12 mouse cellular contexts compared by ENCODE assay signal in the genomic region with DNA sequence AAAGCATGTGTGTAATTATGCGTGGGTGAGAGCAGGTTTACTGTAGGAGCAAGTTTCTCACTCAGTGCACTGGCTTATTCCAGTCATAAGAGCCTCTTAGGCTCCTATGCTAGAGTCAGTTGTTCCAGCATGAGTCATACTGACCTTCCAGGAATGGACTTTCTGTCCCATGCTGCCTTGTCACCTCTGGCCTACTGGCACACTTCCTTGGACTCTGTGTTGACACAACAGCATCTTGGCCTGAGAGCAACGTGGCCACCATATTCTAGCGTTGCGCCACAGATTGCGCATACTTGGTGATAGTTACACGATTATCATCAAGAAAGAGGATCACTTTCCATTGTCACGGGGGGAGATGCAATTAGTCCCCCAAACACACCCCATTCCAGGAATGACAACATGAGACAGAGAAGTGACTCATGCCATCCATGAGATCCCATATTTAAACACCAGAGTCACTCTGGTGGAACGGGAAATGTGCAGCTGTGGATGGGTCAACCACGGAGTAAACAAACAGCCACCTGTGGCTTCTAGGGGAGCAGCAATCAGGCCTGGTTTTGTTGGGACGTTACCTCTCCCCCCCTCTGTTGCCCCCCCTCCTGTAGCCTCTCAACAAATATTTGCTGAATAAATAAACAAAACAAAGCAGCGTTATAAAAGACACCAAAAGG.
DNase-seq lines count a peak whose midpoint lies in the region; ATAC-seq lines count a peak whose summit lies in the region.
"Had no signal": no experiment of that assay in that cellular context is flagged by ENCODE, and none has a peak within 500 bp of the region (broad histone marks: within the 10 kb centered on the region; RNA-seq: fewer than 3 reads in every experiment).

No protein-coding gene starts in this region.

- no peak for ATAC-seq in erythroid progenitor cell, adult 5-6 weeks (replicated peaks; ENCODE audit: low FRiP score, poor library complexity, severe bottlenecking)
- ATAC-seq: CD4-positive, CD25-positive, alpha-beta regulatory T cell, adult 4 months; midbrain, embryonic 15.5 days had no signal

- DNase-seq in kidney, adult 11 months = peak; percentile 19
- no peak for DNase-seq in kidney, postnatal 4 days
- DNase-seq in NIH3T3 (ENCODE audit: low read depth) = peak; percentile 25
- DNase-seq in adrenal gland, postnatal 14 days = peak; percentile 63
- peak; percentile 25 for DNase-seq in lung, postnatal 14 days
- no peak for DNase-seq in yolk sac, embryonic 10.5 days (ENCODE audit: low spot score)
- DNase-seq in spleen, postnatal 14 days (ENCODE audit: low spot score in 2 of 2) = no peak
- DNase-seq: cerebellum, adult 8-10 months; layer of hippocampus, postnatal 36 days had no signal

Comparison
In these comparisons a context has a peak if more than half of its experiments do, and no peak if none do; other contexts are left out.
1. DNase-seq: peak in kidney, adult 11 months (single experiment), NIH3T3 (single experiment), adrenal gland, postnatal 14 days (single experiment) and lung, postnatal 14 days (single experiment); none in kidney, postnatal 4 days (0 of 2), yolk sac, embryonic 10.5 days (single experiment) and spleen, postnatal 14 days (0 of 2).